Mouse (Mus musculus): Measurements from ENCODE around the gene Pdap1. TPM values are rescaled to one million over a fixed set of nuclear protein-coding genes. Genes with fewer than 3 reads are reported as not detected.
"Not testable (repeated sequence)": the region's sequence is repeated elsewhere in the genome, so short reads cannot be mapped to it uniquely, and the experiment has no call there.

Pdap1 gene
- total RNA-seq, 2 experiments from 2014 or later = 26.1 to 140 TPM

GRCm38 (mm10) chr5:145120921-145121320, 19.1 kb downstream of the Pdap1 start:
- no peak for ATAC-seq (ENCODE audit: poor library complexity, severe bottlenecking)

- peak; percentile 18; the same call in 1 of the 2 replicates for ATAC-seq (ENCODE audit: poor library complexity, severe bottlenecking)
Observed at GRCm38 (mm10) chr5:145119385-145119784, 20.7 kb downstream of the Pdap1 start.

- ATAC-seq (ENCODE audit: poor library complexity, severe bottlenecking) = no peak
Observed at GRCm38 (mm10) chr5:145118461-145118860, 21.6 kb downstream of the Pdap1 start.

DNA sequence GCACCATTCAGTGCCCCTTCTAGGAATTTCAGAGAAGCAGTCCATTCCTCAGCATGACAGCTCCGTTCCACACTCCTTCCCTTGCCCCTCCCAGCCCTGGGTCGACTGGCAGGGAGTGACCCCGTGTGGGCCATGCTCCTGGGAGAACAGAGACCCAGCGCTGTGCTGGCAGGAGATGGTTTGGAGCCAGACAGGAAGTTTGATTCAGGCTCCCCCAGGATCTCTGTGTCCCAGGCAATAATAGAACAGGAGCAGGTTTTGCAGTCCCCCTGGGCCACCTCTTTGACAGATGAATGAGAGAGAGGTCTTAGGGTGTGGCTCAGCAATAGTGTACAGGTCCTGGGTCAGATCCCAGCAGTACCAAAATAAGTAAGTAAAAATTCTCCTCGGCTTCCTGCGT, 22.0 kb downstream of the Pdap1 start:
- no peak for ATAC-seq (ENCODE audit: poor library complexity, severe bottlenecking)

- ATAC-seq (ENCODE audit: poor library complexity, severe bottlenecking) = peak; percentile 25
Observed at GRCm38 (mm10) chr5:145116916-145117315, 23.1 kb downstream of the Pdap1 start.

DNA sequence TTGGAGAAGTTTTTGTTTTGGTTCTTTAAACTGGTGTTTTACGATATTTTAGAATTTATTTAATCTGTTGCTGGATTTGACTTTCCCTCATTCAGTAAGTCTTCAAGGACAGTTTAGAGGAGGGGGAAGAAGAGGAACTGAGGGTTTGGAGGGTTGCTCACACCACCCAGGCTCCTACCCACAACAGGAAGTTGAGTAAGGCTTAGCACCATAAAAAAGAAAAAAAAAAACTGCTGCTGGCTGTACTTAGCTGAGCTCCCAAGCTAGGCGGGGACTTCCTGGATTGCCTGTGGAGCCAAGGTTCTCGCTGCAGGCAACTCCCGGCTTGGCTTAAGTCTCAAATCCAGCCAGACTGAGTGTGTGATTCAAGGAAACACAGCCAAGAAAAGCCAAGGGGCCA, 23.7 kb downstream of the Pdap1 start:
- peak; percentile 60 for ATAC-seq (ENCODE audit: poor library complexity, severe bottlenecking)

DNA sequence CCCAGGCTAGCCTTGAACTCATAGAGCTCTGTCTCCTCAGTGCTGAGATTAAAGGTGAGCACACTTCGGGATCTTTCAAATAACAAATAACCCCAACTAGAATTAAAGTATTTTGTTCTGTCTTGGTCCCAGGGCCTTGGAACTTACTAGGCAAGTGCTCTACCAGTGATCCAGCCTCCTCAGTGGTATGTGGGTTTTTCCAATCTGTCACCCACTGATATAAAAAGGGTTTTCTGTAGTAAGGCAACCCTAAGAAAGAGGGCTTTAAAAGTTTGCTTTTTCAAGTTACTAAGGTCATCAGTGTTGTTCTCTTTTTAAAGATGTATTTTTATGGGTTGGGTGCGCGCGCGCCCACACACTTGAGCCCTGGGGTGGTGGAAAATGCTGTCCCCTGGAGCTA, 24.3 kb downstream of the Pdap1 start:
- ATAC-seq (ENCODE audit: poor library complexity, severe bottlenecking) = no peak

DNA sequence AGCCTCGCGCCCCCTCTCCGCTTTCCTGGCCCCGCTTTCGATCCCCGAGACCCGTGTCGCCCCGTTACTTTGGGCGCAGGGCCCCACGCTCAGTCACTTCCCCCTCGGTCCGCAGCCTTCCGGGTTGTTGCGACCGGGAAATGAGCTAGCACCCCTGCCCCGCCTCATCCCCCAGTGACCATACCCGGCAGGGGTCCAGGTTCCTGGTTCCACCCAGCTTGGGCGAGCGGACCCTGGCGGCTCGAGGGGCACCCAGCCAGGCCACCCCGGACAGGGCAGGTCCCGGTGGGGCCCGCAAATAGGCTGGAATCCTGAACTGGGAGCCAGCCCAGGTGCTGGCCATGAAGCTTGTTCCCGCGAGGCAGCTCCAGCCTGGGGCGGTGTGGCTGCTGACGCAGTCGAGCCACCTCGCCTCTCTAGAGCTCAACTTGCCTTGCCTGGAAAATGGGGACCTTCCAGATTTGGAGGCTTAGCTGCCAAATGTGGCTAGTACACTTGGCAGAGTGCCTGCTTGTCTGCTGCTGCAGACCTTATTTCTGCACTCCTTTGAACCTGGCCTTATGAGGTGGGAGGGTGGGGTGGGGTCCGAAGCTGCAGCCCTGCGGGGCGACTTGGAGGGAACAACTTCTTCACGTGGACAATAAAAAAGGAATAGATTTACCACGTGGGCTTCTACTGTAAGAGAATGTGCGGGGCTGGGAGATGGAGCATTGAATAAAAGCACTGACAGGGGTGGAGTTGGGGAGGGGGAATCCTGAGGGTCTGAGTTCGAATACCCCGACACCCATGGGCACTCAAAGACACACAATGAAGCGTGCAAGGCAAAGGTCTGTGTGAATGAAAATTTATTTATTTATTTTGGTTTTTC, 25.2 kb downstream of the Pdap1 start:
- peak; percentile 66 for ATAC-seq (ENCODE audit: poor library complexity, severe bottlenecking)

- ATAC-seq (ENCODE audit: poor library complexity, severe bottlenecking) = peak; percentile 63
Observed at GRCm38 (mm10) chr5:145114071-145114605, 25.9 kb downstream of the Pdap1 start, which contains the start of gene Arpc1b. TSS of gene Arpc1b (plus strand) at chr5:145114215.

GRCm38 (mm10) chr5:145113416-145113815, 26.6 kb downstream of the Pdap1 start:
- ATAC-seq (ENCODE audit: poor library complexity, severe bottlenecking) = no peak

GRCm38 (mm10) chr5:145112566-145112965, 27.5 kb downstream of the Pdap1 start:
- no peak for ATAC-seq (ENCODE audit: poor library complexity, severe bottlenecking)

DNA sequence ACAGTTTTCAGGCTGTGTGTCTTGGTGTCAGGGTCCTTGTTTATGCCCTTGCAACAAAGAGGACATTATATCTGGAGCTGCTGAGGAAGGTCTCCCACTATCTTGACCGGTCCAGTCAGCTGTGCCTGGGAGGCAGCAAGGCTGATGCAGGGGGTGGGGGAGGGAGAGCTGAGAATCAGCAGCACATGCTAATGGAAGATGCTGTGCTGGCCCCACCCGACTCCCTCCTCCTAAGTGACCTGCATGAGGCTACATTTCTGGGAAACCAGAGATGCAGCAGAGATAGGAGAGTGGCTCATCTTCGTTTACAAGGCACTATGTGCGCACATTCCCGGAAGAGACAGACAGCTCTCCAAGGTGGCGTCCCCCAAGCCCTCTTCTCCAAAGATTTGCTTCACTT, 29.6 kb downstream of the Pdap1 start:
- ATAC-seq (ENCODE audit: poor library complexity, severe bottlenecking) = no peak

DNA sequence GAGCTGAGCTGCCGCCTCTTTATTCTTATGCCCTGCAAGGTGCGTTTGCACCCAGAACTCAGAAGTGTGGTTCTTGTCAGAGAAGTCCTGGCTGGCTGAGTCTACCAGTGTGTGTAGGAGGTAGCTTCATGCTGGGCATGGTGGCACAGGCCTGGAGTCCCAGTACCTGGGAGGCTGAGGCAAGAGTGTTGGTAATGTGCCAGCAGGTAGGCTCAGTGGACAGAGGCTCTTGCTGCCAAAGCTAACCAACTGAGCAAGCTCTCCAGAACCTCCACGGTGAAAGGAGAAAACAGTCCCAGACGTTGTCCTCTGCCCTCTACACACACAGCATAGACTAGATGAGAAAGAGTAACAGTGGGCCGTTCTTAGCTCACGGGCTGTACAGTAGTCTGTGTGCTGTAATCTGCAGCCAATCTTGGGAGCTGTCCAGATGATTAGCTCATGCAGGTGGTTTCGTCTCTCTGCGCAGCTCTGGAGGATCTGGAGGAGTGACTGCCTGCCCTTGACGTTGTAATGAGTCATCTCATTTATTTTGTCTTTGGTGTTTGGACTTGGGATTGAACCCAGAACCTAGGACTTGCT, 34.3 kb downstream of the Pdap1 start:
- no peak for ATAC-seq (ENCODE audit: poor library complexity, severe bottlenecking)

DNA sequence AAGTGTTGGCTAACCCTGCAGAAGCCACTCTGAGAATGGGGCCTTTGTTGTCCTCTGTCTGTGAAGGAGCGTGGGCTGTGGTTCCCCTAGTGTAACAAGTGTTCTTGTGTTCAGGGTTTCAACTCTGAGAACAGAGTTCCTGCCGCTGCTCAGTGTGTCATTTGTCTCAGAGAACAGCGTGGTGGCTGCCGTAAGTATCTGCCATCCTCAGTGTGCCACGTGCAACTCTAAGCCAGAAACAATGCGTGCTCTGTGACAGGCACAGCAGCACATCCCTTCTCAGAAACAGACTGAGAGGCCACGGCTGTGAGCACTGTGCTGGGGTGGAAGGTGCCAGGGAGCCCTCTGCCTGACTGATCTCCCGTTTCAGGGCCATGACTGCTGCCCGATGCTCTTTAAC, 35.7 kb downstream of the Pdap1 start:
- ATAC-seq (ENCODE audit: poor library complexity, severe bottlenecking) = no peak

- no peak for ATAC-seq (ENCODE audit: poor library complexity, severe bottlenecking)
Observed at GRCm38 (mm10) chr5:145102706-145103105, 37.3 kb downstream of the Pdap1 start.

DNA sequence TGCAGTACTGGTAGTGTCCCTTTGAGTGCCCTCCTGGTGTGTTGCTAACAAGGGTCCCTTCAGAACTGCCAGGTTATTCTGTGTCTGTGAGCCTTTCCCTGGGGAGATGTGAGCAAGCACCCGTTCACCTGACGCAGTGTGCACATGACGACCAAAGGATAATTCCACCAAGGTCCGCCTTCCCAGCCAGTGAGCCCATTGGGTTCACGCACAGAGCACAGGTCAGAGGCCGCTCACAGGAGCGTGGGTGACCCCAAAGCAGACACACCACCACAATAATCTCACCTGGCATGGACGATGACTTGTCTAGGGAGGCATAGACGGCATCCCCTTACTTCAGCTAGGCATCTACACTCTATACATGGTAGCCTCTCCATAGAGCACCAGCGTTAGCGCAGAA, 38.6 kb downstream of the Pdap1 start:
- ATAC-seq (ENCODE audit: poor library complexity, severe bottlenecking) = not testable (repeated sequence)

GRCm38 (mm10) chr5:145100960-145101359, 39.1 kb downstream of the Pdap1 start:
- ATAC-seq (ENCODE audit: poor library complexity, severe bottlenecking) = no peak

DNA sequence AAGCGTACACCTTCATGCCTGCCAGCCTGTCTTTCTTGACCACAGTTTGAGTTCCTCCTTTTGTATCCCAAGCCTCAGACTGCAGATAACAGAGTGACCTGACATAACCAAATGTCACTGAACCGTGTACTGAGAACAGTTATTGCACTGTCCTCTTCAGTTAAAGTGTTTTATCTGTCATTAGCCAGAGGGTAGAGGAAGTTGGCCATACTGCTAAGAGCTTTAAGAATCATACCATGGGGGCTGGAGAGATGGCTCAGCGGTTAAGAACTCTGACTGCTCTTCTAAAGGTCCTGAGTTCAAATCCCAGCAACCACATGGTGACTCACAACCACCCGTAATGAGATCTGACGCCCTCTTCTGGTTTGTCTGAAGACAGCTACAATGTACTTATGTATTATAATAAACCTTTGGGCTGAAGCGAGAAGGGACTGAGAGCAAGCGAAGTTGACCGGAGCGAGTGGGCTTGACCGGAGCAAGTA, 41.7 kb downstream of the Pdap1 start:
- peak; percentile 86 for ATAC-seq (ENCODE audit: poor library complexity, severe bottlenecking)

DNA sequence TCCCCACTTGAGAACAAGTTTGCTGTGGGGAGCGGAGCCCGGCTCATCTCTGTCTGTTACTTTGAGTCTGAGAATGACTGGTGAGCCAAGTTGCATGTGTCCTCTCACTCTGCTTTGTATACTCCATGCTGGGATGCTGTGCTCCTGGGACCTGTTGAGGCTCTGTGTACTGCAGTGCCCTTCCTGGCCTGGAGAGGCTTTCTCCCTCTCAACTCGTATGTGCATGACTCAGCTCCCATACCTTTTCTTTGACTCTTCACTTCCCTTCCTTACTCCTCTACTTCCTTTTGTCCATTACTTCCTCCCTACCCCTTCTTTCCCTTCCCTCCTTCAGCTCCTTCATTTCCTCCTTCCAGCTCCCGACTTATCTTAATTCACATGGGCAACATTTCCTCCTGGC, 43.8 kb downstream of the Pdap1 start:
- no peak for ATAC-seq (ENCODE audit: poor library complexity, severe bottlenecking)

DNA sequence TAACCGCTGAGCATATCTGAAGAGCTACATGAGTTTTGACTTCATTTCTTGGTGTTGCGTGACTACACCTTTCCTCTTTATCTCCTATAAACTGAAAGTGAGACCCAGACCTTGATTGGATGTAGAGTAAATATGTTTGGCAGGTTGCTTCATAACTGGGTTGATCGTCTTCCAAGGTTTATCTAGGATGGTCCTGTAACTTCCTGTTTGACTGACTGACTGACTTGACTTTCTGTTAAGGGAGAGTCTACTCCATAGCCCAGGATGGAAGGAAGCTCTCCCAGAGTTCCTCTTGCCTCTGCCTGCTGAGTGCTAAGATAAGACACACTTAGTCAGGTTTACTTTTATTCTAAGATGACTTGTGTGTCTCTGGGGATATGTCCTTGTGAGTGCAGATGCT, 50.2 kb downstream of the Pdap1 start:
- no peak for ATAC-seq (ENCODE audit: poor library complexity, severe bottlenecking)

GRCm38 (mm10) chr5:145088186-145088585, 51.9 kb downstream of the Pdap1 start:
- ATAC-seq (ENCODE audit: poor library complexity, severe bottlenecking) = no peak

DNA sequence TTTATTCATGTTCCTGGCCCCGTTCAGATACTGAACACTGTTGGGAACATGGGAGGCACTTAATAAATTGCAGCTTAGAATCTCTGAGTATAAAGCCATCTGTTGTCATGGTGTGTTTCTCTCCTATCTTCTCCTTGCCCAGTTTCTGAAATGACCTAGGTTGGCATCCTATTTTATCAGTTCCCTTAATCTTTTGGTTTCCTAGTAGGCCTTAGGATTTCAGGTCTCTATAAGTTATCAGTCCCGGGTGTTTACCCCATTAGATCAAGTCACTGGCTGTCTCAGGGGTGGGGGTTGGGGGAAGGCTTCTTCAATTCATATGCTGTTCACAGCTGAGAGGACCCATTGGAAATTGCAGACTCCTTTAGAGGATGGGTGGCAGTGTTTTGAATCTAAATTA, 55.2 kb downstream of the Pdap1 start:
- ATAC-seq (ENCODE audit: poor library complexity, severe bottlenecking) = no peak
